Mouse (Mus musculus): ENCODE measurements at regions not wholly inside any gene's neighbourhood (a gene's known extent, or its start where the extent isn't known, plus 50 kb on each side); places are given as distances from the start of the nearest gene placed in this dataset.

DNA sequence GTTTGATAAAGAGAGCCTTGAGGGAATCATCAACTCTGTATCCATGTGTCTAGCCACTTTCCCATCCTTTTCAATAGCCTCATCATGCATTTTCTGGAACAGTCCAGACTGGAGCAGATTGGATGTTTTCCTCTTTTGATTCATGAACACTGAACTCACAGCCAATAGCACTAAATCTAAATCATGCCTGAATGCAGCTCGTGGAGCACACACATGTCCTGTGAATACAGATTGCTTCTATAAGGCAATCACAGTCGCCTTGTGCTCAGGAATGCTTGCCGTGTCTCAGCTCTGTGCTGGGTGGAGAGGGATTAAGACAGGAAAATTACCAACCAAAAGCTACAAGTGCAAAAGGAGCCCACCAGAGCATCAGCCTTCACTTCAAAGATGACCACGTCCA is 100.9 kb upstream of the Spin1 start:
- Histone ChIP-seq H3K9ac (ENCODE audit: low read depth, low read length) (no peak overlapping the region), H3K27ac (ENCODE audit: low read depth, low read length) (no peak overlapping the region), H3K36me3 (ENCODE audit: control insufficient read depth, insufficient read depth, low read length) (no peaks in the 10 kb centered on the region), H3K9me3 (ENCODE audit: control insufficient read depth, low read length) (no peaks in the 10 kb centered on the region), H3K27me3 (replicated peaks; ENCODE audit: control insufficient read depth, insufficient read depth, low read length) (no peaks in the 10 kb centered on the region), H3K4me1 (replicated peaks; ENCODE audit: control insufficient read depth, insufficient read depth, low read length) (no peaks in the 10 kb centered on the region), H3K4me2 (no peak overlapping the region), H3K4me3 (ENCODE audit: low read depth, low read length) (no peak overlapping the region)
- WGBS: 78% methylated on average over 4 of the region's 4 CpGs
- DNase-seq (ENCODE audit: low spot score) (no peak), ATAC-seq (replicated peaks; ENCODE audit: low FRiP score) (no peak)

DNA sequence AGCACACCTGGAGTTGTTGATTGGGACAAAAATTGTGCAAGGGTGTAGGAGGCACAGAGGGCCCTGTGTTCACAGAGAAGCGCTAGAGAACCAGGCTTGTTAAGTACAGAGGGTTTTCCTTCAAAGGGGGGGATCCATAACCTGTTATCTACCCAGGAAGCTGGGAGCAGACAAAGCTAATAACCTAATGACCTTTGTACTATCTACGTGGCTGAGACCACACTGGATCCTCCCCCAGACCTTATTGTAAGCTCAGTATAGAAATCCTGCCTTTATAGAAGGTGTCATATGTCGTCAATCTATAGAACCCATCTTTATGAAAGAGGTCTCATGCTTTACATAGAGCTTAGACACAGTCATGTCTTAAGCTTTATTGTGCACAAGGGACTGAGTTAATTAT is 95.9 kb upstream of the Spin1 start:
- Histone ChIP-seq H3K9me3 (ENCODE audit: control insufficient read depth, low read length) (no peaks in the 10 kb centered on the region), H3K36me3 (ENCODE audit: control insufficient read depth, insufficient read depth, low read length) (no peaks in the 10 kb centered on the region), H3K27me3 (replicated peaks; ENCODE audit: control insufficient read depth, insufficient read depth, low read length) (no peaks in the 10 kb centered on the region), H3K4me1 (replicated peaks; ENCODE audit: control insufficient read depth, insufficient read depth, low read length) (no peaks in the 10 kb centered on the region), H3K4me3 (ENCODE audit: low read depth, low read length) (no peak overlapping the region), H3K27ac (ENCODE audit: low read depth, low read length) (no peak overlapping the region), H3K9ac (ENCODE audit: low read depth, low read length) (no peak overlapping the region), H3K4me2 (no peak overlapping the region)
- 57% methylated on average over 3 of the region's 3 CpGs for WGBS
- no peak for DNase-seq (ENCODE audit: low spot score)
- no peak for ATAC-seq (replicated peaks; ENCODE audit: low FRiP score)

DNA sequence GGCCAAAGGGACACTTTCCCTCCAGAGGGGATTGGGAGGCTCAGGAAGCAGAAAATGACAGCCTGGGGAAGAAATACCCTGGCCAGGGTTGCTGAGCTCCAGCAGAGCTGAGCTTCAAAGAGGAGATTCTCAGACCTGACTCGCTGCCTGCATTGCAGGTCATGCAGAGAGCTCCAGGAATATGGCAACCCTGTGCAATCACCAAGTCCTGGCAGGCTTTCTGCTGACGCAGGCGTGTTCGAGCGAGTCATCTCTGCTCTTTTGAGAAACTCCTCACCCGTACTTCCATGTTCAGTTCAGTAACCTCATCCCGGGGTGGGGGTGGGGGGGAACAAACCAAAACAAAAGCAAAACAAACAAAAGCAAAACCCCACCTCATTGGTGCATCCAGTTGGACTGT is 89.9 kb upstream of the Spin1 start:
- 80% methylated on average over 7 of the region's 7 CpGs for WGBS
- no peak overlapping the region for H3K27ac ChIP-seq (ENCODE audit: low read depth, low read length)
- H3K9ac ChIP-seq (ENCODE audit: low read depth, low read length): no peak overlapping the region
- no peaks in the 10 kb centered on the region for H3K9me3 ChIP-seq (ENCODE audit: control insufficient read depth, low read length)
- H3K27me3 ChIP-seq (replicated peaks; ENCODE audit: control insufficient read depth, insufficient read depth, low read length): no peaks in the 10 kb centered on the region
- no peak overlapping the region for H3K4me3 ChIP-seq (ENCODE audit: low read depth, low read length)
- H3K4me1 ChIP-seq (replicated peaks; ENCODE audit: control insufficient read depth, insufficient read depth, low read length): no peaks in the 10 kb centered on the region
- DNase-seq (ENCODE audit: low spot score) (no peak), ATAC-seq (replicated peaks; ENCODE audit: low FRiP score) (no peak)
- no peak overlapping the region for H3K4me2 ChIP-seq
- no peaks in the 10 kb centered on the region for H3K36me3 ChIP-seq (ENCODE audit: control insufficient read depth, insufficient read depth, low read length)

DNA sequence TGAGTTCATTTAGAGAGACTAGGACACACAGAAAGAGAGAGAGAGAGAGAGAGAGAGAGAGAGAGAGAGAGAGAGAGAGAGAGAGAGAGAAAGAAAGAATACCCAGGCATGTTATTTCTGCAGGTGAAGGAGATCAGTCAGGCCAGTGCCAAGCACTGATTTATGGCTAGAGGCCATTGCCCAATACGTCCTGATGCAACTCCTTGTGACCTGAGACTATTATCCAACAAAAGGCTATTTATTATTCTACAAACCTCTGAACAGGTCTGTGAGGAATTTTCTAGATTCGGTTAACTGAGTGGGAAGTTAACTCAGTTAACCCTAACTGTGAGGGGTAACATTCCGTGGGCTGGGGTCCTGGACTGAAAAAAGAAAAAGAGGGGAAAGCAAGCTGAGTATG is 84.5 kb upstream of the Spin1 start:
- Histone ChIP-seq H3K4me3 (ENCODE audit: low read depth, low read length) (no peak overlapping the region), H3K27me3 (replicated peaks; ENCODE audit: control insufficient read depth, insufficient read depth, low read length) (no peaks in the 10 kb centered on the region), H3K9ac (ENCODE audit: low read depth, low read length) (no peak overlapping the region), H3K4me2 (no peak overlapping the region), H3K4me1 (replicated peaks; ENCODE audit: control insufficient read depth, insufficient read depth, low read length) (no peaks in the 10 kb centered on the region), H3K9me3 (ENCODE audit: control insufficient read depth, low read length) (no peaks in the 10 kb centered on the region), H3K27ac (ENCODE audit: low read depth, low read length) (no peak overlapping the region), H3K36me3 (ENCODE audit: control insufficient read depth, insufficient read depth, low read length) (no peaks in the 10 kb centered on the region)
- ATAC-seq (replicated peaks; ENCODE audit: low FRiP score) (no peak), DNase-seq (ENCODE audit: low spot score) (no peak)
- 84% methylated on average over 3 of the region's 3 CpGs for WGBS

DNA sequence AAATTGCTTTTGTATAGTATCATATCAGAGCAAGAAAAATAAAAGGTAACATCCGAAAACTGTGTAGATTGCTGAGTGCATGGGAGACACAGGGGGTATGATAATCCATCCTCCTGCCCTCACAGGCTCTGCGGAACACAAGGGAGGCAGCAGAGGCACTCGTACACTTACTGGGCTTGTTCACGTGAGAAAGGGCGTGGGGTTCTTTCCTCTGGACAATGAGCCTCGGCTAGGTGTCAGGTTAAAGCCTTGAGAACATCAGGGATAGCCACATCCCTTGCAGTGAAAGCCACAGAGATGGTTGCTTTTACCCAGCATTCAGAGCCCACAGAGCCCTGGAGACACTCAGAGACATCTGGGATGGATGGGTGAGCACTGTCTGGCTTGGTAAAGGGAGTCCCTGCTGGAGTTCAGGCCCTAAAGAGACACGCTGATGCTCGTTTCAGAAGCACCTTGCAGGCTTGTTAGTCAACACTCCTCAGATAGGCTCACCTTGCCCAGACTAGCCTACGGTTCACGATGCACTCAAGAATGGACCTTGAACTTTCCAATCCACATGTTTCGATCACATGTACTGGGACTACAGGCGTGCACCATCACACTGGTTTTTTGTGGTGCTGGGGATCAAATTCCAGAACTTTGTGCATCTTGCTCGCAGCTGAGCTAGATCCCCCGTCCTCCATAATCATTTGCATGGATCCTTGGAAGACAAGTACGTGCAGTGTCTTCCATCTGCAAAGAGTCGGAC is 83.5 kb upstream of the Spin1 start:
- DNase-seq (ENCODE audit: low spot score) (no peak), ATAC-seq (replicated peaks; ENCODE audit: low FRiP score) (no peak)
- no peak overlapping the region for H3K27ac ChIP-seq (ENCODE audit: low read depth, low read length)
- H3K4me1 ChIP-seq (replicated peaks; ENCODE audit: control insufficient read depth, insufficient read depth, low read length): no peaks in the 10 kb centered on the region
- no peak overlapping the region for H3K4me3 ChIP-seq (ENCODE audit: low read depth, low read length)
- 72% methylated on average over 16 of the region's 16 CpGs for WGBS
- no peaks in the 10 kb centered on the region for H3K9me3 ChIP-seq (ENCODE audit: control insufficient read depth, low read length)
- no peaks in the 10 kb centered on the region for H3K36me3 ChIP-seq (ENCODE audit: control insufficient read depth, insufficient read depth, low read length)
- H3K9ac ChIP-seq (ENCODE audit: low read depth, low read length): no peak overlapping the region
- H3K4me2 ChIP-seq: no peak overlapping the region
- no peaks in the 10 kb centered on the region for H3K27me3 ChIP-seq (replicated peaks; ENCODE audit: control insufficient read depth, insufficient read depth, low read length)

DNA sequence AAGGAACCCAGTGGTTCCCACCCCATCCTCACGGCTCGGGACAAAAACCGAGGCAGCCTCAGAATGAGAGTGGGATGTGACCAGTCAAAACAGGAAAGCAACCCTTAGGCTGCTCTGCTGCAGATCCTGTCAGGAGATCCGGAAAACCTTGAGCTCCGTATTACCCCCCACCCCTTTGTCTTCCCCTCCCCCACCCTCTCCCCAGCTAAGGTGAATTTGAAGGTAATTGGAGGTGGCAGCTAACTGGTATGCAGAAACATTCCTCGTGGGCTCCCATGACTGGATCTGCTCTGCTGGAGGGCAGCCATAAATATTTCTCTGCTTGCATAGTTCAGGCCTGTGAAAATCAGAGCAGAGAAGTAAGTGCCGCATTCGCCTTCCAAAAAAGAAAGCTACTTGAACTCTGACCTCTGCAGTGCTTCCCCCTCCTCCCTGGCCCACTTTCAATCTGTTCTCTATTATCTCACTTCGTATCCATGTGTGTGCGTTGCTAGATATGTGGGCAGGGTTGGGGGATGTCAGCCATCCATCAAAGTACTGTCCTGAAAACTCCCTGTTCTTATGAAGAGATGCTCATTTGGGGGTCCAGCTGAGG is 82.9 kb upstream of the Spin1 start:
- ATAC-seq (replicated peaks; ENCODE audit: low FRiP score) (no peak), DNase-seq (ENCODE audit: low spot score) (no peak)
- Histone ChIP-seq H3K4me1 (replicated peaks; ENCODE audit: control insufficient read depth, insufficient read depth, low read length) (no peaks in the 10 kb centered on the region), H3K9me3 (ENCODE audit: control insufficient read depth, low read length) (no peaks in the 10 kb centered on the region), H3K27me3 (replicated peaks; ENCODE audit: control insufficient read depth, insufficient read depth, low read length) (no peaks in the 10 kb centered on the region), H3K27ac (ENCODE audit: low read depth, low read length) (no peak overlapping the region), H3K9ac (ENCODE audit: low read depth, low read length) (no peak overlapping the region), H3K4me2 (no peak overlapping the region), H3K36me3 (ENCODE audit: control insufficient read depth, insufficient read depth, low read length) (no peaks in the 10 kb centered on the region), H3K4me3 (ENCODE audit: low read depth, low read length) (no peak overlapping the region)
- WGBS: 44% methylated on average over 10 of the region's 10 CpGs

DNA sequence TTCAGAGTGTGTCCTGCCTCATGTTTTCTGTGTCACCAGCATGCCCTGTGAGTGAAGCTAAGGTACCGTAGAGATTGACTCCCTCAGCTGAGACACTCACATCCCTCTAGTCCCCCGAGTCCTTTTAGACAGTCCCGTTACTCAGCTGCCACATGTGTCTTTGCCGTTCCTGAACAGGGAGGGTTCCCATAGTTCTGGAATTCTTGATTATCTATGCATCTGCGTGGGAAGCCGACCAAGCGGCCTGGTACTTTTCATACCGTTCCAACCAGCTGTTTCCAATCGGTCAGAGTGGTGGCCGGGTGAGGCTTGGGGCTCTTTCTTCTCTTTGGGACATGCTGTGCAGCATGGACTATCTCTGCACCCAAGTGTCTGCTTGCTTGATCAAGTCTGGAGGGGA is 82.3 kb upstream of the Spin1 start:
- ATAC-seq (replicated peaks; ENCODE audit: low FRiP score): no peak
- H3K4me1 ChIP-seq (replicated peaks; ENCODE audit: control insufficient read depth, insufficient read depth, low read length): no peaks in the 10 kb centered on the region
- H3K36me3 ChIP-seq (ENCODE audit: control insufficient read depth, insufficient read depth, low read length): no peaks in the 10 kb centered on the region
- H3K4me2 ChIP-seq: no peak overlapping the region
- no peak overlapping the region for H3K4me3 ChIP-seq (ENCODE audit: low read depth, low read length)
- no peak overlapping the region for H3K27ac ChIP-seq (ENCODE audit: low read depth, low read length)
- H3K9ac ChIP-seq (ENCODE audit: low read depth, low read length): no peak overlapping the region
- WGBS: 70% methylated on average over 10 of the region's 10 CpGs
- H3K9me3 ChIP-seq (ENCODE audit: control insufficient read depth, low read length): no peaks in the 10 kb centered on the region
- H3K27me3 ChIP-seq (replicated peaks; ENCODE audit: control insufficient read depth, insufficient read depth, low read length): no peaks in the 10 kb centered on the region
- no peak for DNase-seq (ENCODE audit: low spot score)

DNA sequence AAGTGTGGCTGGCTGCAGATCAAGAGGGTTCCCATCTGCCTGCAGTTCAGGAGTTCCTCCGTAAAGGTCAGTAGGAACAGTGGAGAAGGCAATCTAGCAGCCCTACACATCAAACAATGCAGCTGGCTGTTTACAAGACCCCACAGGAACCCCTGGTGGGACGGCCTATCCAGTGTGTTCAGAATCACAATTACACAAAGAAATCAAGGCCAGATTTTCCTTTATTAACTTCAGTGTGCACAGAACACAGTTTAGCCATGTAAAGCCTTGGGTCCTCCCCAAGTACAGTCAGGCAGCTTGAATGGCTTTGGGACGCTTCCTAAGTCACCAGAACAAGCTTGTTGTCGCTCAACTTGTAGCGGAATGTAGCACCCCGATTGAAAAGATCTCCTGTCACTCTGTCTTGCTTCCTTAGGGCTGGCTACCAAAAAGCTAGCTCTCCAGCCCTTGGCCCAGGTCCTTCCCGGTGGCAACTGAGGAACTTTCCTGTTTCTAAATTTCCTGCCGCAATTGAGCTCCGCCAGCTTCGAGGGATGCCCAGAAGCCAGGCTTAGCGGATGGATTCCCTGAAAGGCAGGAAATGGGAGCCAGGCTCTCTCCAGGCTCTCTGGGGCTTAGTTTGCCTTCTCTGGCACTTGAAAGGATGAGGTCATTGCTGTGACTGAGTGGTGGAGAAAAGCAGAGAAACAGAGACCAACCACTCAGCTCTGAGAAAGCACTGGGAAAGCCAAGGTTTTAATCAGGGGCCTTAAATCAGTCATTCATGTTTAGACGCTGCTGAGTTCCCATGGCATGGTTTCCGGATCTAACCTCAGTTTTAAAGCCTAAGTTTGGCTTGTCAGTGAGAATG is 78.1 kb upstream of the Spin1 start:
- DNase-seq (ENCODE audit: low spot score) (no peak), ATAC-seq (replicated peaks; ENCODE audit: low FRiP score) (no peak)
- no peaks in the 10 kb centered on the region for H3K27me3 ChIP-seq (replicated peaks; ENCODE audit: control insufficient read depth, insufficient read depth, low read length)
- no peak overlapping the region for H3K27ac ChIP-seq (ENCODE audit: low read depth, low read length)
- 57% methylated on average over 13 of the region's 13 CpGs for WGBS
- H3K4me2 ChIP-seq: no peak overlapping the region
- H3K9me3 ChIP-seq (ENCODE audit: control insufficient read depth, low read length): no peaks in the 10 kb centered on the region
- H3K4me3 ChIP-seq (ENCODE audit: low read depth, low read length): no peak overlapping the region
- no peaks in the 10 kb centered on the region for H3K4me1 ChIP-seq (replicated peaks; ENCODE audit: control insufficient read depth, insufficient read depth, low read length)
- no peaks in the 10 kb centered on the region for H3K36me3 ChIP-seq (ENCODE audit: control insufficient read depth, insufficient read depth, low read length)
- no peak overlapping the region for H3K9ac ChIP-seq (ENCODE audit: low read depth, low read length)
